Comparison of ENCODE assay signal across 10 mouse cellular contexts in the genomic region with DNA sequence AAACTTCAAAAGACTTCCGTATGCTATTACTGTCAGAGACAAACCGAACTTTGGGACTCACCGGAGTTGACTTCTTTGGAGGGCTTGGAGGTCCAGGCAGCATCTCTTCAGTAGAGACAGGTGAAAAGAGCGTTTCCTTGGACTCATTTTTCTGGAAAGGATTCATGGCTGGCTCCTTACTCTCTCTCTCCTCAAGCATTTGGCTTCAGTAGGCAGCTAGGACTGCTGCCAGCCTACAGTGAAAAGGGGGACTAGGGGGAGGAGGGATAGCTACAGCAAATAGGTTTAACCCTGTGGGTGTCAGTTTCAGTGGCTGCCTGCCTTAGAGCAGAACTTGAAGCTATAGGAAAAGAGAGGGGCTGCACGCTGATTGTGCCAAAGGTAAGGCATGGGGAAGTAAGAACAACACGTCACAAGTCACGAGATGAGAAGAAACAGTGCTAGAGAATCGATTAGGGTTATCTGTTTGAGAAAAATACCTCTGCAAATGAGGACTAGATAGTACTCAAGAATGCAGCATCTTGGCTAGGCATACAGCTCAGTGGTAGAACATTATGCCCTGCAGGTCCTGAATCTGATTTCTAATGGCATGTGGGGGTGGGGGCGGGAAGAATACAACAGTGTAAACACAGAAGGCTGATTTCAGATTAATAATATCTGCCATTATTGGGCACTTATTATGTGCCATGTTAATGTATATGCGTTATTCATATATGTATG. TPM values are rescaled to one million over a fixed set of nuclear protein-coding genes. Genes with fewer than 3 reads are reported as not detected.
DNase-seq lines count a peak whose midpoint lies in the region; ATAC-seq and TF ChIP-seq lines count a peak whose summit lies in the region.
"Had no signal": no experiment of that assay in that cellular context is flagged by ENCODE, and none has a peak within 500 bp of the region (broad histone marks: within the 10 kb centered on the region; RNA-seq: fewer than 3 reads in every experiment).

Gene Slc15a2, minus strand, starts transcription at position 369 of the 720 bp plus-strand sequence.

- DNase-seq in cerebellum, postnatal 10 days: peak; percentile 92 to 94
- DNase-seq in cerebellum, adult 9-11 months: no peak
- DNase-seq in CH12.LX (ENCODE audit: extremely low read depth): no peak
- peak; percentile 33 to 47 for DNase-seq in frontal cortex, postnatal 36 days (ENCODE audit: low spot score in 2 of 2)
- DNase-seq in kidney, postnatal 25 days: peak; percentile 41 to 60
- peak; percentile 18 for DNase-seq in lung, postnatal 36 days
- DNase-seq in embryo, embryonic 9.5 days (ENCODE audit: extremely low spot score): no peak

- TF ChIP-seq RAD21 in CH12.LX (IDR thresholded peaks at IDR 0.05; ENCODE audit: low read depth, low read length): no peak

- H3K9ac ChIP-seq in CH12.LX (ENCODE audit: insufficient read depth, low read depth): no peak within 1 kb of the TSS
- H3K9ac ChIP-seq: embryonic facial prominence, embryonic 12.5 days had no signal

- dilution Hi-C loops in CH12.LX (cut with MboI; ENCODE audit: extremely low pct_ligation_motif_present, extremely low pct_unique_long_range_greater_than_20kb, low sequenced_read_pairs): no loop called here

- no peak for TF ChIP-seq POLR2A in CH12.LX (IDR thresholded peaks at IDR 0.05; ENCODE audit: low read depth, low read length)

- H3K27ac ChIP-seq in CH12.LX (ENCODE audit: insufficient read depth, low read depth): no peak within 1 kb of the TSS
- H3K27ac ChIP-seq: embryonic facial prominence, embryonic 12.5 days had no signal

- no peak for ATAC-seq in granulocyte monocyte progenitor cell, adult 5-6 weeks (replicated peaks; ENCODE audit: poor library complexity, severe bottlenecking)

- no peaks in the 10 kb centered on the region for H3K79me2 ChIP-seq in CH12.LX (replicated peaks; ENCODE audit: control insufficient read depth, extremely low read depth, insufficient read depth, poor library complexity, severe bottlenecking)

- TF ChIP-seq CTCF in CH12.LX (conservative IDR thresholded peaks at IDR 0.05 in 1 of 2, IDR thresholded peaks at IDR 0.05 in 1 of 2; ENCODE audit: low read depth in 2 of 2, low read length in 2 of 2): no peak

- H3K4me1 ChIP-seq in CH12.LX (ENCODE audit: control insufficient read depth in 1 of 2, insufficient read depth in 2 of 2): no peaks in the 10 kb centered on the region
- H3K4me1 ChIP-seq: embryonic facial prominence, embryonic 12.5 days had no signal

- H3K4me3 ChIP-seq in CH12.LX (replicated peaks in 1 of 3; ENCODE audit: low read depth in 2 of 3, low read length in 2 of 3, poor library complexity in 1 of 3): no peak within 1 kb of the TSS
- H3K4me3 ChIP-seq: embryonic facial prominence, embryonic 12.5 days had no signal

- no peaks in the 10 kb centered on the region for H3K9me3 ChIP-seq in CH12.LX (replicated peaks; ENCODE audit: low read length)
- H3K9me3 ChIP-seq: embryonic facial prominence, embryonic 12.5 days had no signal

- H3K4me2 ChIP-seq in CH12.LX (ENCODE audit: insufficient read depth, low read depth, poor library complexity, severe bottlenecking): 0 out of 2 replicates have a peak within 1 kb of the TSS, but pooled peaks have one; percentile 22
- H3K4me2 ChIP-seq: embryonic facial prominence, embryonic 12.5 days had no signal

- no peaks in the 10 kb centered on the region for H3K36me3 ChIP-seq in CH12.LX (replicated peaks in 1 of 2; ENCODE audit: control insufficient read depth in 1 of 2, insufficient read depth in 1 of 2, low read length in 1 of 2)
- H3K36me3 ChIP-seq: embryonic facial prominence, embryonic 12.5 days had no signal

- no peak for TF ChIP-seq EP300 in CH12.LX (IDR thresholded peaks at IDR 0.05; ENCODE audit: low read length)

- no peaks in the 10 kb centered on the region for H3K27me3 ChIP-seq in CH12.LX (replicated peaks)
- H3K27me3 ChIP-seq: embryonic facial prominence, embryonic 12.5 days had no signal

- in situ Hi-C loops in CH12.LX (cut with MboI; ENCODE audit: low pct_ligation_motif_present, low pct_unique_long_range_greater_than_20kb, low sequenced_read_pairs): no loop called here

TF ChIP-seq in CH12.LX, 34 proteins besides CTCF, POLR2A, EP300 and RAD21:
- TF ChIP-seq BHLHE40 (IDR thresholded peaks at IDR 0.05; ENCODE audit: low read depth, low read length): peak; percentile 72
- no peak for TF ChIP-seq CHD1 (IDR thresholded peaks at IDR 0.05; ENCODE audit: low read depth, low read length)
- no peak for TF ChIP-seq ZNF384 (IDR thresholded peaks at IDR 0.05; ENCODE audit: low read depth, low read length)
TF ChIP-seq in CH12.LX: peak in this region for 1.

RNA-seq across cellular contexts. Expression of gene Slc15a2, which starts in this region (rescaled TPM):
- total RNA-seq in CH12.LX (2012; rRNA removed): 10.0 and 11.7 TPM in 2 replicates
- total RNA-seq in CH12.LX (2014; rRNA removed): 9.4 and 10.8 TPM in 2 replicates
- polyA plus RNA-seq in CH12.LX (2012; ENCODE audit: insufficient read length, low read depth): 9.3 and 11.4 TPM in 2 replicates
- 5.8 and 9.2 TPM in 2 replicates for total RNA-seq in granulocyte monocyte progenitor cell, adult 5-6 weeks (2014; fragmentation: Nextera tagmentation)
- 6.1 and 10.6 TPM in 2 replicates for total RNA-seq in granulocyte monocyte progenitor cell, adult 5-6 weeks (2017)
- polyA plus RNA-seq: C2C12 had no signal

Comparison
In these comparisons a context has a peak if more than half of its experiments do, and no peak if none do; other contexts are left out.
1. DNase-seq: peak in cerebellum, postnatal 10 days (2 of 2), frontal cortex, postnatal 36 days (2 of 2), kidney, postnatal 25 days (2 of 2) and lung, postnatal 36 days (single experiment); none in cerebellum, adult 9-11 months (single experiment), CH12.LX (single experiment) and embryo, embryonic 9.5 days (single experiment).